Mouse (Mus musculus) left cerebral cortex, adult 9 months (tissue): ENCODE measurements around the gene Vmn1r111.
"Not testable (repeated sequence)": the region's sequence is repeated elsewhere in the genome, so short reads cannot be mapped to it uniquely, and the experiment has no call there.

Experiments used
- DNase-seq, 2 experiments: peaks; one replicate each; pipeline ENCODE4 v3.0.0; 2022; ENCODE audit warnings: low spot score in 2 of 2

Gene Vmn1r111

DNA sequence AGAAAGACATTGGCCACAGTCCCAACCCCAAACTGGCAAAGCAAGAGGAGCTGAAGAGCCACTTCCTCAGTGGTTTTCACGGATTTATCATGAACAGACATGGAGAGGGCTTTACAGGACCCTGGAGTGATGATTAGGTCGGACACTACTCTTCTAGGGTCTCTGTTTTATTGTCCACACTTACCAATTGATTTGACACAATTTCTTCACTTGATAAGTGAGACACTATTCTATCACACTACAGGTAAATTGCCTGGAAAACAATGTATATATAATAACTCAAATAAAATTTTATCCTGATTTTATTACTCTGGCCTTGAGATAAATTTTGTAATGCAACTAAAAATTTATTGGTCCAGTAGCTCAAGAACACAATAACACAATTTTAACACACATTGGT is at the start of gene Vmn1r111:
Gene Vmn1r111 (minus strand): TSS at position 101 of the 400 bp plus-strand sequence.
- DNase-seq: not testable (repeated sequence)

DNA sequence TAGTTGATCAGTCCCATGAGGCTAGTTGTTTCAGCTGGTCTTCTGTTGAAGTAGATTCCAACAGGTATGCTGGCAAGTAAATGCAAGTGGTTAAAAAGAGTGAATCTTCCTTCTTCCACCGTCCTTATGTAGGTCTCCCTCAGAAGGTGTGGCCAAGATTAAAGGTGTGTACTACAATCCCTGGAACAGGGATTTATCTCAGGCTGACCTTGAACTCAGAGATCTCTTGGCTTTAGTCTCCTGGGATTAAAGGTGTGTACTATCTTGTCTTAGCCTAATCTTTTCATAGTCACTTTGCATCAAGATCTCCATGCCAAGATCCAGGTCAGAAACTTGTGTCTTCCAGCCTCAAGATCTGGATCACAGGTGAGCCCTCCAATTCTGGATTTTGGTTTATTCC is 27.5 kb upstream of the Vmn1r111 start, which contains the start of gene Gm10668:
Gene Gm10668 (minus strand): TSS at position 101 of the 400 bp plus-strand sequence.
- DNase-seq: not testable (repeated sequence)

- not testable (repeated sequence) for DNase-seq
Observed at GRCm38 (mm10) chr7:20668618-20669017, 34.4 kb downstream of the Vmn1r111 start, which contains the start of gene Vmn1r107. Gene Vmn1r107, plus strand, starts transcription at chr7:20668918.
